Mouse (Mus musculus): Measurements from ENCODE around the gene Baz1b. TPM values are rescaled to one million over a fixed set of nuclear protein-coding genes. Genes with fewer than 3 reads are reported as not detected.

The Baz1b gene
- polyA plus RNA-seq, 1 experiment from 2014 or later, result 50.8 TPM

- Histone ChIP-seq H3K27ac (ENCODE audit: low read depth, low read length) (no peak overlapping the region), H3K9me3 (ENCODE audit: control insufficient read depth, low read length) (peaks cover 3% of the 10 kb centered on the region; the same call in 1 of the 2 replicates), H3K9ac (ENCODE audit: low read depth, low read length) (no peak overlapping the region), H3K4me3 (ENCODE audit: low read depth, low read length) (no peak overlapping the region), H3K4me2 (peak overlapping the region; percentile 41), H3K27me3 (replicated peaks; ENCODE audit: control insufficient read depth, insufficient read depth, low read length) (no peaks in the 10 kb centered on the region; the same call in 1 of the 2 replicates), H3K4me1 (replicated peaks; ENCODE audit: control insufficient read depth, insufficient read depth, low read length) (no peaks in the 10 kb centered on the region), H3K36me3 (ENCODE audit: control insufficient read depth, insufficient read depth, low read length) (no peaks in the 10 kb centered on the region)
- WGBS, result 56% methylated on average over 30 of the region's 30 CpGs
- no peak for ATAC-seq (replicated peaks; ENCODE audit: low FRiP score)
- no peak for DNase-seq (ENCODE audit: low spot score)
These were observed 71.5 kb downstream of the Baz1b start for GRCm38 (mm10) chr5:135258280-135259150.

GRCm38 (mm10) chr5:135263866-135264503, 76.9 kb downstream of the Baz1b start:
- peaks cover 5% of the 10 kb centered on the region for H3K4me1 ChIP-seq (replicated peaks; ENCODE audit: control insufficient read depth, insufficient read depth, low read length)
- ATAC-seq (replicated peaks; ENCODE audit: low FRiP score) (no peak), DNase-seq (ENCODE audit: low spot score) (no peak)
- H3K9ac ChIP-seq (ENCODE audit: low read depth, low read length), result no peak overlapping the region
- H3K27me3 ChIP-seq (replicated peaks; ENCODE audit: control insufficient read depth, insufficient read depth, low read length), result no peaks in the 10 kb centered on the region
- WGBS, result 17% methylated on average over 17 of the region's 17 CpGs
- H3K4me3 ChIP-seq (ENCODE audit: low read depth, low read length), result 0 out of 2 replicates have a peak overlapping the region, but pooled peaks have one; percentile 17
- no peaks in the 10 kb centered on the region for H3K36me3 ChIP-seq (ENCODE audit: control insufficient read depth, insufficient read depth, low read length)
- H3K9me3 ChIP-seq (ENCODE audit: control insufficient read depth, low read length), result no peaks in the 10 kb centered on the region
- H3K27ac ChIP-seq (ENCODE audit: low read depth, low read length), result 0 out of 2 replicates have a peak overlapping the region, but pooled peaks have one; percentile 34
- H3K4me2 ChIP-seq, result peak overlapping the region; percentile 51

- Histone ChIP-seq H3K27me3 (replicated peaks; ENCODE audit: control insufficient read depth, insufficient read depth, low read length) (no peaks in the 10 kb centered on the region), H3K36me3 (ENCODE audit: control insufficient read depth, insufficient read depth, low read length) (no peaks in the 10 kb centered on the region), H3K4me1 (replicated peaks; ENCODE audit: control insufficient read depth, insufficient read depth, low read length) (peaks cover 5% of the 10 kb centered on the region), H3K4me3 (ENCODE audit: low read depth, low read length) (0 out of 2 replicates have a peak overlapping the region, but pooled peaks have one; percentile 17), H3K4me2 (peak overlapping the region; percentile 51), H3K9ac (ENCODE audit: low read depth, low read length) (no peak overlapping the region), H3K9me3 (ENCODE audit: control insufficient read depth, low read length) (no peaks in the 10 kb centered on the region), H3K27ac (ENCODE audit: low read depth, low read length) (0 out of 2 replicates have a peak overlapping the region, but pooled peaks have one; percentile 34)
- ATAC-seq (replicated peaks; ENCODE audit: low FRiP score) (no peak), DNase-seq (ENCODE audit: low spot score) (no peak)
- WGBS, result 28% methylated on average over 9 of the region's 9 CpGs
These were observed 77.5 kb downstream of the Baz1b start for GRCm38 (mm10) chr5:135264548-135264947.

GRCm38 (mm10) chr5:135269451-135269850, 82.4 kb downstream of the Baz1b start:
- H3K9me3 ChIP-seq (ENCODE audit: control insufficient read depth, low read length), result no peaks in the 10 kb centered on the region
- H3K9ac ChIP-seq (ENCODE audit: low read depth, low read length), result no peak overlapping the region
- H3K4me2 ChIP-seq, result no peak overlapping the region
- no peak for ATAC-seq (replicated peaks; ENCODE audit: low FRiP score)
- 77% methylated on average over 8 of the region's 8 CpGs for WGBS
- no peaks in the 10 kb centered on the region for H3K36me3 ChIP-seq (ENCODE audit: control insufficient read depth, insufficient read depth, low read length)
- no peaks in the 10 kb centered on the region; the same call in 1 of the 2 replicates for H3K4me1 ChIP-seq (replicated peaks; ENCODE audit: control insufficient read depth, insufficient read depth, low read length)
- no peaks in the 10 kb centered on the region for H3K27me3 ChIP-seq (replicated peaks; ENCODE audit: control insufficient read depth, insufficient read depth, low read length)
- no peak overlapping the region for H3K27ac ChIP-seq (ENCODE audit: low read depth, low read length)
- no peak for DNase-seq (ENCODE audit: low spot score)
- H3K4me3 ChIP-seq (ENCODE audit: low read depth, low read length), result no peak overlapping the region

GRCm38 (mm10) chr5:135270361-135270760, 83.3 kb downstream of the Baz1b start:
- Histone ChIP-seq H3K27ac (ENCODE audit: low read depth, low read length) (no peak overlapping the region), H3K4me2 (no peak overlapping the region), H3K36me3 (ENCODE audit: control insufficient read depth, insufficient read depth, low read length) (no peaks in the 10 kb centered on the region), H3K4me3 (ENCODE audit: low read depth, low read length) (no peak overlapping the region), H3K9me3 (ENCODE audit: control insufficient read depth, low read length) (no peaks in the 10 kb centered on the region), H3K9ac (ENCODE audit: low read depth, low read length) (no peak overlapping the region), H3K27me3 (replicated peaks; ENCODE audit: control insufficient read depth, insufficient read depth, low read length) (no peaks in the 10 kb centered on the region), H3K4me1 (replicated peaks; ENCODE audit: control insufficient read depth, insufficient read depth, low read length) (no peaks in the 10 kb centered on the region)
- ATAC-seq (replicated peaks; ENCODE audit: low FRiP score) (no peak), DNase-seq (ENCODE audit: low spot score) (no peak)
- WGBS, result 75% methylated on average over 4 of the region's 4 CpGs

GRCm38 (mm10) chr5:135271563-135272165, 84.6 kb downstream of the Baz1b start:
- WGBS, result 79% methylated on average over 12 of the region's 12 CpGs
- DNase-seq (ENCODE audit: low spot score) (no peak), ATAC-seq (replicated peaks; ENCODE audit: low FRiP score) (no peak)
- Histone ChIP-seq H3K9ac (ENCODE audit: low read depth, low read length) (no peak overlapping the region), H3K4me2 (no peak overlapping the region), H3K4me1 (replicated peaks; ENCODE audit: control insufficient read depth, insufficient read depth, low read length) (0 out of 2 replicates have a peak, but pooled peaks cover 2% of the 10 kb centered on the region), H3K27ac (ENCODE audit: low read depth, low read length) (no peak overlapping the region), H3K9me3 (ENCODE audit: control insufficient read depth, low read length) (no peaks in the 10 kb centered on the region), H3K27me3 (replicated peaks; ENCODE audit: control insufficient read depth, insufficient read depth, low read length) (peaks cover 8% of the 10 kb centered on the region), H3K4me3 (ENCODE audit: low read depth, low read length) (no peak overlapping the region), H3K36me3 (ENCODE audit: control insufficient read depth, insufficient read depth, low read length) (no peaks in the 10 kb centered on the region)

GRCm38 (mm10) chr5:135274663-135275396, 87.8 kb downstream of the Baz1b start:
- H3K36me3 ChIP-seq (ENCODE audit: control insufficient read depth, insufficient read depth, low read length), result no peaks in the 10 kb centered on the region
- peaks cover 10% of the 10 kb centered on the region for H3K27me3 ChIP-seq (replicated peaks; ENCODE audit: control insufficient read depth, insufficient read depth, low read length)
- H3K4me1 ChIP-seq (replicated peaks; ENCODE audit: control insufficient read depth, insufficient read depth, low read length), result 0 out of 2 replicates have a peak, but pooled peaks cover 3% of the 10 kb centered on the region
- no peak for ATAC-seq (replicated peaks; ENCODE audit: low FRiP score)
- H3K4me3 ChIP-seq (ENCODE audit: low read depth, low read length), result no peak overlapping the region
- H3K27ac ChIP-seq (ENCODE audit: low read depth, low read length), result no peak overlapping the region
- H3K9ac ChIP-seq (ENCODE audit: low read depth, low read length), result no peak overlapping the region
- no peaks in the 10 kb centered on the region for H3K9me3 ChIP-seq (ENCODE audit: control insufficient read depth, low read length)
- 31% methylated on average over 15 of the region's 15 CpGs for WGBS
- no peak for DNase-seq (ENCODE audit: low spot score)
- H3K4me2 ChIP-seq, result no peak overlapping the region

- Histone ChIP-seq H3K9me3 (ENCODE audit: control insufficient read depth, low read length) (no peaks in the 10 kb centered on the region), H3K27ac (ENCODE audit: low read depth, low read length) (no peak overlapping the region), H3K27me3 (replicated peaks; ENCODE audit: control insufficient read depth, insufficient read depth, low read length) (peaks cover 10% of the 10 kb centered on the region), H3K9ac (ENCODE audit: low read depth, low read length) (no peak overlapping the region), H3K4me1 (replicated peaks; ENCODE audit: control insufficient read depth, insufficient read depth, low read length) (0 out of 2 replicates have a peak, but pooled peaks cover 3% of the 10 kb centered on the region), H3K4me2 (peak overlapping the region; percentile 41), H3K36me3 (ENCODE audit: control insufficient read depth, insufficient read depth, low read length) (no peaks in the 10 kb centered on the region), H3K4me3 (ENCODE audit: low read depth, low read length) (peak overlapping the region; percentile 24; the same call in 1 of the 2 replicates)
- WGBS, result 5% methylated on average over 36 of the region's 36 CpGs
- no peak for DNase-seq (ENCODE audit: low spot score)
- ATAC-seq (replicated peaks; ENCODE audit: low FRiP score), result no peak
These were observed 89.5 kb downstream of the Baz1b start for GRCm38 (mm10) chr5:135276597-135276996.

Measured in liver, embryonic 11.5 days (tissue).